Mouse (Mus musculus) spleen, postnatal 4 days (tissue): ENCODE data around the gene Ccer2.

Source experiments
- DNase-seq, 2 experiments: peaks; one replicate each; pipeline ENCODE4 v3.0.0; 2022; ENCODE audit warnings: low spot score in 2 of 2

The Ccer2 gene

GRCm38 (mm10) chr7:28749935-28750334 is 6.0 kb upstream of the Ccer2 start:
- no peak for DNase-seq

GRCm38 (mm10) chr7:28758623-28759022 is 2.6 kb downstream of the Ccer2 start:
- no peak for DNase-seq

- DNase-seq = no peak
These were observed 5.9 kb downstream of the Ccer2 start for GRCm38 (mm10) chr7:28761907-28762306.

GRCm38 (mm10) chr7:28765211-28765610 is 9.2 kb downstream of the Ccer2 start:
- DNase-seq = no peak

GRCm38 (mm10) chr7:28766173-28766879 is 10.4 kb downstream of the Ccer2 start, which contains the start of gene Sirt2:
TSS of gene Sirt2 (plus strand) at chr7:28766735.
- DNase-seq = peak; percentile 94 to 95

GRCm38 (mm10) chr7:28766910-28767309 is 10.9 kb downstream of the Ccer2 start:
- DNase-seq = no peak

- no peak for DNase-seq
These were observed 11.5 kb downstream of the Ccer2 start, which contains the start of gene Nfkbib for GRCm38 (mm10) chr7:28767462-28767965. TSS of gene Nfkbib (minus strand) at chr7:28767512.

- DNase-seq = no peak
These were observed 13.5 kb downstream of the Ccer2 start for GRCm38 (mm10) chr7:28769414-28769958.

- DNase-seq = peak in 1 of 2 experiments; percentile 33
These were observed 14.3 kb downstream of the Ccer2 start for GRCm38 (mm10) chr7:28770309-28770708.

GRCm38 (mm10) chr7:28771867-28772266 is 15.9 kb downstream of the Ccer2 start:
- no peak for DNase-seq

GRCm38 (mm10) chr7:28773163-28773562 is 17.2 kb downstream of the Ccer2 start:
- no peak for DNase-seq

GRCm38 (mm10) chr7:28774164-28774563 is 18.2 kb downstream of the Ccer2 start:
- DNase-seq = no peak

- DNase-seq = no peak
These were observed 19.2 kb downstream of the Ccer2 start for GRCm38 (mm10) chr7:28775129-28775528.

- DNase-seq = no peak
These were observed 22.9 kb downstream of the Ccer2 start for GRCm38 (mm10) chr7:28778825-28779224.

- DNase-seq = peak; percentile 90 to 97
These were observed 24.2 kb downstream of the Ccer2 start for GRCm38 (mm10) chr7:28780067-28780658.

- DNase-seq = no peak
These were observed 24.9 kb downstream of the Ccer2 start for GRCm38 (mm10) chr7:28780857-28781256.

GRCm38 (mm10) chr7:28781261-28781663 is 25.3 kb downstream of the Ccer2 start:
- DNase-seq = peak in 1 of 2 experiments; percentile 49

GRCm38 (mm10) chr7:28785161-28785560 is 29.2 kb downstream of the Ccer2 start:
- no peak for DNase-seq

- DNase-seq = no peak
These were observed 31.9 kb downstream of the Ccer2 start for GRCm38 (mm10) chr7:28787884-28788283.

GRCm38 (mm10) chr7:28788307-28789195 is 32.6 kb downstream of the Ccer2 start, which contains the start of gene Rinl:
TSS of gene Rinl (plus strand) at chr7:28788969.
- peak; percentile 71 to 82 for DNase-seq

GRCm38 (mm10) chr7:28789235-28789634 is 33.3 kb downstream of the Ccer2 start:
- DNase-seq = no peak
